Mouse (Mus musculus): ENCODE results near the gene Pbx3. TPM values are rescaled to one million over a fixed set of nuclear protein-coding genes. Genes with fewer than 3 reads are reported as not detected.

Pbx3 gene
- polyA plus RNA-seq (2014; fragmentation: Nextera tagmentation; extraction: Ambion mirVana): 82.3 and 88.0 TPM in 2 replicates

- H3K27me3 ChIP-seq (ENCODE audit: control insufficient read depth, insufficient read depth, low read length): no peaks in the 10 kb centered on the region
- peak within 1 kb of the TSS; percentile 89 for H3K4me2 ChIP-seq (ENCODE audit: low read depth)
- DNase-seq (ENCODE audit: low spot score) (peak; percentile 99), ATAC-seq (ENCODE audit: insufficient read depth, low FRiP score, low TSS enrichment) (peak; percentile 92)
- H3K36me3 ChIP-seq (ENCODE audit: control insufficient read depth, insufficient read depth, low read length): no peaks in the 10 kb centered on the region
- H3K4me3 ChIP-seq (ENCODE audit: low read depth, low read length): peak within 1 kb of the TSS; percentile 94
- no peaks in the 10 kb centered on the region for H3K9me3 ChIP-seq (ENCODE audit: control insufficient read depth, low read length)
- peak within 1 kb of the TSS; percentile 99 for H3K9ac ChIP-seq (ENCODE audit: low read length)
- peak within 1 kb of the TSS; percentile 100 for H3K27ac ChIP-seq (ENCODE audit: low read depth, low read length)
- WGBS: 0% methylated on average over 59 of the region's 102 CpGs
- H3K4me1 ChIP-seq (ENCODE audit: control insufficient read depth, insufficient read depth, low read length): peaks cover 19% of the 10 kb centered on the region
These were observed at the start of gene Pbx3 for GRCm38 (mm10) chr2:34372305-34373301. Gene Pbx3 (minus strand): TSS chr2:34373142.

DNA sequence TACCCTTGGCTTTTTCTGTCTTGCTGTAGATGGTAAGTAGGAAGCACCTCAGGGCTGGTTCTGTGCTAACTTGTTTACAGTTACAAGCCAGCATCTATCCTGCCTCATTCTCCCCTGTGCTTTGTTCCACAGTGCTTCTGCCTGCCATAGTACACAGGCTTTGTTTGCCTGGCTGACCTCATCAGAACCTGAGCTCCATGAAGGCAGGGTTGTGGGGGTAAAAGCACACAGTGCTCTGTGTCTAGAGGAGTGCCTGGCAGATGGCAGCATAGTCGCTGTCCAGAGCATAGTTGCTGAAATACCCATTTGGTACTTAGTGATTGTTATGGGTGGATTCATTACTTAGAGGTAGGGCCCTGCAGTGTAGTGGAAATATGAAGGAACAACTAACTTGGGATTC is 47.3 kb upstream of the Pbx3 start:
- 53% methylated on average over 1 of the region's 1 CpGs for WGBS
- Histone ChIP-seq H3K4me3 (ENCODE audit: low read depth, low read length) (no peak overlapping the region), H3K4me2 (ENCODE audit: low read depth) (no peak overlapping the region), H3K9ac (ENCODE audit: low read length) (no peak overlapping the region), H3K9me3 (ENCODE audit: control insufficient read depth, low read length) (no peaks in the 10 kb centered on the region), H3K27ac (ENCODE audit: low read depth, low read length) (no peak overlapping the region), H3K4me1 (ENCODE audit: control insufficient read depth, insufficient read depth, low read length) (no peaks in the 10 kb centered on the region), H3K36me3 (ENCODE audit: control insufficient read depth, insufficient read depth, low read length) (no peaks in the 10 kb centered on the region), H3K27me3 (ENCODE audit: control insufficient read depth, insufficient read depth, low read length) (no peaks in the 10 kb centered on the region)
- ATAC-seq (ENCODE audit: insufficient read depth, low FRiP score, low TSS enrichment) (no peak), DNase-seq (ENCODE audit: low spot score) (no peak)

- Histone ChIP-seq H3K4me2 (ENCODE audit: low read depth) (no peak overlapping the region), H3K9me3 (ENCODE audit: control insufficient read depth, low read length) (no peaks in the 10 kb centered on the region), H3K27me3 (ENCODE audit: control insufficient read depth, insufficient read depth, low read length) (no peaks in the 10 kb centered on the region), H3K4me3 (ENCODE audit: low read depth, low read length) (no peak overlapping the region), H3K27ac (ENCODE audit: low read depth, low read length) (no peak overlapping the region), H3K9ac (ENCODE audit: low read length) (no peak overlapping the region), H3K36me3 (ENCODE audit: control insufficient read depth, insufficient read depth, low read length) (no peaks in the 10 kb centered on the region), H3K4me1 (ENCODE audit: control insufficient read depth, insufficient read depth, low read length) (peaks cover 8% of the 10 kb centered on the region)
- WGBS: 92% methylated on average over 5 of the region's 5 CpGs
- ATAC-seq (ENCODE audit: insufficient read depth, low FRiP score, low TSS enrichment) (no peak), DNase-seq (ENCODE audit: low spot score) (no peak)
These were observed 36.9 kb upstream of the Pbx3 start for GRCm38 (mm10) chr2:34409741-34410340.

GRCm38 (mm10) chr2:34408341-34408740 is 35.4 kb upstream of the Pbx3 start:
- WGBS: 95% methylated on average over 10 of the region's 10 CpGs
- no peak overlapping the region for H3K4me2 ChIP-seq (ENCODE audit: low read depth)

DNA sequence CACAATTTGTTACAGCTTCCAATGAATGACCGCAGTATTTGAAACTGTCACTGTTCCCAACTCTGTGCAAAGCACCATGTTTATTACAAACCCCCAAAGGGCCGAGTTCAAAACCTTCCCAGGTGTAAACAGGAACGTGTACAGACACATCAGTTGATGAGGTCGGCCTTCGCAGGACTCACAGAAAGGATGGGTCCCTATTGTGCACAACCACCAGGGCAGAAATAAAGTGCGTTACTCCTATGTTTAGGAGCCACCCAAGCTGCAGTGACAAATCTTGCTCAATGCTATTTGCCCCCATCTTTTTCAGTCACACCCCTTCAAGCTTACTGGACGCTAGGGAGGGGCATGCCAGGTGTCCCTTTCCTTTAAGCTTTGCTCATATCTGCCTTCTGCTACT is 34.7 kb upstream of the Pbx3 start:
- H3K9me3 ChIP-seq (ENCODE audit: control insufficient read depth, low read length): no peaks in the 10 kb centered on the region
- DNase-seq (ENCODE audit: low spot score): no peak
- H3K36me3 ChIP-seq (ENCODE audit: control insufficient read depth, insufficient read depth, low read length): no peaks in the 10 kb centered on the region
- peak overlapping the region; percentile 84 for H3K4me2 ChIP-seq (ENCODE audit: low read depth)
- peaks cover 8% of the 10 kb centered on the region for H3K4me1 ChIP-seq (ENCODE audit: control insufficient read depth, insufficient read depth, low read length)
- peak overlapping the region; percentile 91 for H3K9ac ChIP-seq (ENCODE audit: low read length)
- 40% methylated on average over 7 of the region's 7 CpGs for WGBS
- no peaks in the 10 kb centered on the region for H3K27me3 ChIP-seq (ENCODE audit: control insufficient read depth, insufficient read depth, low read length)
- no peak for ATAC-seq (ENCODE audit: insufficient read depth, low FRiP score, low TSS enrichment)
- H3K27ac ChIP-seq (ENCODE audit: low read depth, low read length): no peak overlapping the region
- H3K4me3 ChIP-seq (ENCODE audit: low read depth, low read length): peak overlapping the region; percentile 95

More at GRCm38 (mm10) chr2:34408341-34408740, 35.4 kb upstream of the Pbx3 start:
- Histone ChIP-seq H3K9ac (ENCODE audit: low read length) (no peak overlapping the region), H3K27ac (ENCODE audit: low read depth, low read length) (no peak overlapping the region), H3K4me3 (ENCODE audit: low read depth, low read length) (no peak overlapping the region), H3K9me3 (ENCODE audit: control insufficient read depth, low read length) (no peaks in the 10 kb centered on the region), H3K36me3 (ENCODE audit: control insufficient read depth, insufficient read depth, low read length) (no peaks in the 10 kb centered on the region), H3K4me1 (ENCODE audit: control insufficient read depth, insufficient read depth, low read length) (peaks cover 8% of the 10 kb centered on the region), H3K27me3 (ENCODE audit: control insufficient read depth, insufficient read depth, low read length) (no peaks in the 10 kb centered on the region)
- DNase-seq (ENCODE audit: low spot score) (no peak), ATAC-seq (ENCODE audit: insufficient read depth, low FRiP score, low TSS enrichment) (no peak)

- Histone ChIP-seq H3K27me3 (ENCODE audit: control insufficient read depth, insufficient read depth, low read length) (no peaks in the 10 kb centered on the region), H3K4me3 (ENCODE audit: low read depth, low read length) (peak within 1 kb of the TSS; percentile 95), H3K36me3 (ENCODE audit: control insufficient read depth, insufficient read depth, low read length) (no peaks in the 10 kb centered on the region), H3K9ac (ENCODE audit: low read length) (peak within 1 kb of the TSS; percentile 91), H3K27ac (ENCODE audit: low read depth, low read length) (no peak within 1 kb of the TSS), H3K4me2 (ENCODE audit: low read depth) (peak within 1 kb of the TSS; percentile 84), H3K4me1 (ENCODE audit: control insufficient read depth, insufficient read depth, low read length) (peaks cover 8% of the 10 kb centered on the region), H3K9me3 (ENCODE audit: control insufficient read depth, low read length) (no peaks in the 10 kb centered on the region)
- ATAC-seq (ENCODE audit: insufficient read depth, low FRiP score, low TSS enrichment) (peak; percentile 94), DNase-seq (ENCODE audit: low spot score) (peak; percentile 97)
- under 1% methylated on average over 66 of the region's 68 CpGs for WGBS
These were observed 33.9 kb upstream of the Pbx3 start, which contains the start of gene Mapkap1 for GRCm38 (mm10) chr2:34406601-34407464. Gene Mapkap1 (plus strand): TSS chr2:34406771.

DNA sequence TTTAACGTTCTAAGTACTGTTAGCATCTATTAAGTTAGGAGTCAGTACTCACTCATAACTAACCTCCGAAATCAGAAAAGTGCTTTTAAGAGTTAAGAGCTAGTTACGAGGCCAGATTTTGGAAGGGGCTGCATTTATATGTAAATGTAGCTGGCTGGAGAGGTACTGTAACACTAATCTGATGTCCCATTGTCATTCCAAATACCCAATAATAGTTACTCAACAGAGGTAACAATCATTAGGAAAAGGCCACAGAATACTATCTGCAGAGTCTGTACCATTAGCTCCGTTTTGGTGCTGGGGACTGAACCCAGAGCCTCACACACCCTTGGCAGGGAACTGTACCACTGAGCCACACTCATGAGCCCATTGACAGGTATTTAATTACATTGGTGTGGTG is 26.6 kb upstream of the Pbx3 start:
- H3K4me3 ChIP-seq (ENCODE audit: low read depth, low read length): no peak overlapping the region
- DNase-seq (ENCODE audit: low spot score): no peak
- H3K9me3 ChIP-seq (ENCODE audit: control insufficient read depth, low read length): no peaks in the 10 kb centered on the region
- H3K27me3 ChIP-seq (ENCODE audit: control insufficient read depth, insufficient read depth, low read length): no peaks in the 10 kb centered on the region
- no peak overlapping the region for H3K9ac ChIP-seq (ENCODE audit: low read length)
- no peak for ATAC-seq (ENCODE audit: insufficient read depth, low FRiP score, low TSS enrichment)
- WGBS: 50% methylated on average over 4 of the region's 4 CpGs
- no peak overlapping the region for H3K27ac ChIP-seq (ENCODE audit: low read depth, low read length)
- no peak overlapping the region for H3K4me2 ChIP-seq (ENCODE audit: low read depth)
- no peaks in the 10 kb centered on the region for H3K36me3 ChIP-seq (ENCODE audit: control insufficient read depth, insufficient read depth, low read length)
- no peaks in the 10 kb centered on the region for H3K4me1 ChIP-seq (ENCODE audit: control insufficient read depth, insufficient read depth, low read length)

- ATAC-seq (ENCODE audit: insufficient read depth, low FRiP score, low TSS enrichment) (no peak), DNase-seq (ENCODE audit: low spot score) (no peak)
- no peak overlapping the region for H3K4me2 ChIP-seq (ENCODE audit: low read depth)
- no peaks in the 10 kb centered on the region for H3K27me3 ChIP-seq (ENCODE audit: control insufficient read depth, insufficient read depth, low read length)
- H3K36me3 ChIP-seq (ENCODE audit: control insufficient read depth, insufficient read depth, low read length): no peaks in the 10 kb centered on the region
- H3K4me1 ChIP-seq (ENCODE audit: control insufficient read depth, insufficient read depth, low read length): peaks cover 1% of the 10 kb centered on the region; the same call in 1 of the 2 replicates
- no peak overlapping the region for H3K27ac ChIP-seq (ENCODE audit: low read depth, low read length)
- no peak overlapping the region for H3K4me3 ChIP-seq (ENCODE audit: low read depth, low read length)
- no peaks in the 10 kb centered on the region for H3K9me3 ChIP-seq (ENCODE audit: control insufficient read depth, low read length)
- H3K9ac ChIP-seq (ENCODE audit: low read length): no peak overlapping the region
- WGBS: 79% methylated on average over 2 of the region's 2 CpGs
These were observed 6.0 kb upstream of the Pbx3 start for GRCm38 (mm10) chr2:34378930-34379329.
